Mouse (Mus musculus): Measurements from ENCODE around the gene Reep1.
A peak's percentile ranks its signal among the peaks of the same experiment; 100 is the strongest.

Gene Reep1

DNA sequence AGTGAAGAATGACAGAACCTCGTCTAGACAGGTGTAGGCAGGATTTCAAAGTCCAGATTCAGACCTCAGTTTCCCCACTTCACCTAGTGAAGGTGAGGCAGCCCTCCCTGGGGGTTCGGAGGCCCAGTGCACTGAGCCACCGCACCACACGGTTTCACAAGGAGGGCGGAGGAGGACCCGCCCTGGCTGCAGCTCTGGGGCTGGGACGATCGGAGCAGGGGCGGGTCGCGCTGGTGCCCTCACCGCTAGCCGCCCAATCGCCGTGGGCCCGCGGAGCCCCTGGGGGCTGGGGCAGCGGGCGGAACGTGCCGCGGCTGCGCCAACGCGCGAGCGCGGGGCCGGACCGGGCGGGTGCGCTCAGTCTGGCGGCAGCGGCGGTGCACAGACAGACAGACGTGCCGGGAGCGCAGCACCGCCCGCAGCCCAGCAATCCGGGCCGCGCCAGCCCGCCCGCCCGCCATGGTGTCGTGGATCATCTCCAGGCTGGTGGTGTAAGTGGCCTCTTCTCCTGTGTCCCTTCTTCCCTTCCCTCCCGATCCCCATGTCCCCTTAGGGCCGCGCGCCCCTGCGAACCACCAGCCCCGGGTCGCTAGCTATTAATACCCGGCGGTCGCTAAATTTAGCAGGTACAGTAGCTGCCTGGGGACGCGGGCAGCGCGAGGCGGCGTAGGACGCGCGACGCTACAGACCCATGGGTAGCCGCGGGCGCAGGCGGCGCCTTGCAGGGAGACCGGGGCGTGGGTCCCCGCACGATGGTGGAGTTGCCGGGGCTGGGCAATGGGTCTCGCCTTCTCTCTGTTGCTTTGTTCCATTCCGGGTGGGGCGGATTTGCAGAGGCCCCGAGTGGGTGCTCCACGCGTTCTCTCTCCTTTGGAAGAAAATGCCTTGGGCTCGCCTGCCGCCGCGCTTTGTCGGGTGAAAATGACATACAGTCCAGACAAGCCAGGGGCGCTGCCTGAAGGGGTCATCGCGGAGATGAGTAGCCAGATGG lies at the start of gene Reep1:
TSS of gene Reep1 (plus strand) at position 51 of the 991 bp plus-strand sequence.
- peak; percentile 35 to 56 for DNase-seq (ENCODE audit: low spot score in 2 of 2)

DNA sequence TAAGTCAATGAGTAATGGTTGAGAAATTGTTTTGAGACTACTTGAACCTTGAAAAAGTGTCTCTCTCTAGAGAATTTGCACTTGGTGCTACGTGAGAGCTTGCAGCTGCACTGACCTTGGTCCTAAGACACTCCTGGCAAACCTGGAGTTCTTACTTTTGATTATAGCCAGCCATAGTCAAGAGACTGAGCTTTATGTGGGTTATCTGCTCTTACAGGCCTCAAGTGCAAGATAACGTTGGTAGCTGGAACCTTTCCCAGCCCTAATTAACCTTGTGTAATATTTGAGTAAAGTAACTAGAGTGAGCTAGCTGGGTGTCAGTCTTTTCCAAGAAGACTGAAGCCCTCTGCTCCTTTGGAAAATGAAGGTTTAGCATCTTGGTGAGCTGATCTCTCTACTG lies 49.1 kb upstream of the Reep1 start:
- no peak for DNase-seq (ENCODE audit: low spot score in 2 of 2)

DNA sequence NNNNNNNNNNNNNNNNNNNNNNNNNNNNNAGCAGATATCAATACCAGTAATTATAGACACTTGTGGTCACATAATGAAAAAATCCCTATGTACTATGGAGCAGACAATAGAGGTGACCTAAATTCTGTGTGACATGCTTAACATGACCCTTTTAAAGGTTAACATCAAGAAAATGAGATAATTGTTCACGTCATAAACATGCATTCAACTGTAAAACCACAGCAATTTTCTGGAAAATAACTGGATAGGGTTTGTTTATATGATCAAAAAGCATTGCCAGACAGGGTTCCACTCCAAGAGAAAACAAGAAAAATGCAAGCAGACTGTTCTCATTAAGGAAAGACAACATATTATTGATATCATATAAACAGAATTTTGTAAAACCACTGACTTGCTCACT lies 42.9 kb upstream of the Reep1 start:
- no peak for DNase-seq (ENCODE audit: low spot score in 2 of 2)

DNA sequence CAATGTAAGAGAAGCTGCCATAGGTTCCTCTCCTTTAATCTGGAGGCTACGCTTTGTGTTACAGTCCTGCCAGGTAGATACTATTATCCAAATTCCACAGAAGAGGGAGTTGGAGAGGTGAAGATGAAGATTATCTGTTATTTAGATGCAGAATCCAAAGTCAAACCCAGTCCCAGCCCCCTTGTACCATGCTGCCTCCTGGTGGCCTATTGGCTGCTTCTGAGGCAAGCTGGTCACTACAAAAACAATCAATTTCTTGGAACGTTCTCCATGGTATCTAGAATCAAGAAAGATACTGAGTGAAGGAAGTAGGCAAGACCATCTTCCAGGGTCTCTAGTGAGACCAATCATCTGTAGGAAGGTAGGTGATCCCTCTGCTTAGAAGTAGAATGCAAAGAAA lies 34.2 kb upstream of the Reep1 start:
- peak; percentile 10 to 49 for DNase-seq (ENCODE audit: low spot score in 2 of 2)

DNA sequence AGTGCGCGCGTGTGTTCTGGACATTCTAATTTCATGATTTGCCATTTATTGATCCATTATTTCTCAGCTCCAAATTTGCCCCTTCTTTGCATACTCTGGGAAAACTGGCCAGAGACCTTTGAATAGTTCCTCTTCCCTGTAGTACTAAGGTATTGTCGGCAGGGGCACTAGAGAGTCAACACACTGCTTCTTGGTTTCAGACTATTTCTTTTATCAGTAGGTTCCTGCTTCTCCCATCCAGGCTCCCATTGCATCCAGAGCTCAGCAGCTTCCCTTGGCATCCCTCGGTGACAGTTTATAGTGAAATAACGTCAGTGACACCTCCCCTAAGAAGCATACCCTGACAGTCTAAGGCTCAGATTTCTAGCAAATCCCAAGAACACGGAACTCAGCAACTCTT lies 28.5 kb upstream of the Reep1 start:
- no peak for DNase-seq (ENCODE audit: low spot score in 2 of 2)

DNA sequence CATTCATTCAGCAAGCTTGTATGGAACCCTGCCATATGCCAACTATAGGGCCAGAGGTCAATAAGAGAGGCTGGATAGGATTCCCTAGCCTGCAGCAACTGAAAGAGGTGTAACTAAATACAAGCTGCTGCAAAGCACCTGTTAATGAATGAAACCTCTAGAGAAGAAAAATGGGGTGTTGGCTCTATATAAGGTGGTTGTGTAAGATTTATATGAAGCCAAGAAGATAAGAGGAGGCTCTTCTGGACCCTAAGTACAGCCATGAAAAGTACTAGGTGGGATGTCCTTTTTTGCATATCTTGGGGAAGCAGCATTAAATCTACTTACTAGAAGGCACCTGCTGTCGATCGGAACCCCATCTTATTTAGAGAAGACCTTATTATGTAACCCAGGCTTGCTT lies 12.2 kb upstream of the Reep1 start:
- DNase-seq (ENCODE audit: low spot score in 2 of 2) = no peak

DNA sequence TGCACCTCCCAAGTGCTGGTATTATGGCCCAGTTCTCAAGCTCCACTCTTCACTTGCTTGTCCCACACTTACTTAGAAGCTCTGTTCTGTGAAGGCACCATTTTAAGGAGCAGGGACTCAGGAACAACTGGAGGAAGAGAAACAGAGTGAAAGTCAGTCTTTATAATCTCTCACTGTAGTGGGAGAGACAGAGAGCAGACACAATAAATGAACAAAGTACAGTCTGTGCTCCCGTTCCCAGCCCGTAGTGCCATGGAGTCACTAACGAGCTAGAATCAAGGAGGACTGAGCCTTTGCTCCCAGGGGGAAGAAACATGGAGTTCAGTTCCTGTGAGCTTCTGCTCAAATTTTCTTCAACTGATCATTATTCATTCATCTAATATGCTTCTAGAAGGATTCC lies 11.8 kb upstream of the Reep1 start:
- no peak for DNase-seq (ENCODE audit: low spot score in 2 of 2)

DNA sequence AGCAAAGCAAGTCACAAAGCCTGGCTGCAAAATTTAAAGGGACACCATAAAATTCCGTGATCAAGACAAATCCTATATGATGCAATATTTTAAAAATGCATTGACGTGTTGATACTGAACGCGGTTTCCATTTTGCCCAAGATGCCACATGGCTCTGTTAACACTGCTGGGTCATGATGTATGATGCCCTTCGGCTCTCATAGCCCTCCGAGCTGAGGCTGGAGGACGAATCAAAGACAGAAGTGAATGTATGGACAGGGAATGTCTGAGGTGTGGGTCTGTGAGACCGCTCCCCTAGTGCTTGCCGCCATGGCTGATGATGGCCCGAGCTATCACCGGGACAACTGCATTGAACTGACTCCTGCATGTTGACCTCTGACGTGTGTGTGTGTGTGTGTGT lies 490 bp upstream of the Reep1 start:
- DNase-seq (ENCODE audit: low spot score in 2 of 2) = no peak

DNA sequence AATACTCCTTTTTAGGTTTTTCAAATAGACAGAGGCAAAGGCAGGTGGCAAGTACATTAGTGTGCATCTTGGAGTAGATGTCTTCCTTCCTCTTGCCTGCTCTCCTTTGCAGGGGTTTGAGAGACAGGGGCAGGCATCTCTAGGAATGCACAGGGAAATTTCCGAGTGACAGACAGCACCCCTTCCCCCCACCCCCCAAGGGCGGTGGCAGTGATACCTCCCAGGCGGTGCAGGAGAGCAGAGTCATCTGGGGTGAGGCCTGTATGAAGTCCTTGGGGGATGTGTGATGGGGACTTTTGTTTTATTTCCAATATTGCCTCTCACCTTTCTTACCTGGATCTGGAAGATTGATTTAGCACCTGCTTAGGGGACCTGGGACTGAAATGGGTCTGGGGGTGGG lies 1.2 kb downstream of the Reep1 start:
- no peak for DNase-seq (ENCODE audit: low spot score in 2 of 2)

DNA sequence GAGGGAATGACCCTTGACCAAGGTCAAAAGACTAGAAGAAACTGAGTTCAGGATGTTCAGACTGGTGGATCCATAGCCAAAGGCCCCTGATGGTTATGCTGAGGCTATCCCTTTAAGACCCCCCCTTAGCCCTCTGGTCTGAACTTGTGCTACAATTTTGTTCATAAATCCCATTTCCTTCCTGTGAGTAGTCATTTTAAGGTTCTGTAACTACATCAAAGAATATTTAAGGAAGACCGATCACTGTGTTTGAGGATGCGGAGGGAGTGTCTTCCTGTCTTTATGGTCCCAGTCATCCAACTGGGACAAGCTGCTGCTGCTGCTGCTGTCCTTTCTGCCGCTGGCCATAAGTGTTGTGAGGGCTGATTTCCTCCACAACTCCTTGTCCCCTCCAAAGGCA lies 3.0 kb downstream of the Reep1 start:
- DNase-seq (ENCODE audit: low spot score in 2 of 2) = no peak

DNA sequence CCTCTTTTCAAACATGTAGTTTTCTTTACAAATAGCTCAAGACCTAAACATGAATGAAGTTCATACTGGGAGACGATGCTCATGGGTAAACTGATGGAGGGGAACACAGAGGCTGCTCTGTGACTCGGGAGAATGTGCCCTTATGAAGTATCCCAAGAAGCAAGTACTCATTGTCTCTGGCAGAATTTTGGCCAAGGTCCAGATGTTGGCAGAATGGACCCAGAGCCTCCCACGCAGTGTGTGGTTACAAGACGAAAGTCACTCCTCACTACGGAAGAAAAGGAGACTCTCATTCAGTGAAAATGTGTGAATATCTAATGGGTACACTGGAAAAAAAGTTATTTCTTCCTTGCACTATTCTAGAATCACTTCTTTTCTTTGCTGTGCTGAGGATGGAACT lies 3.8 kb downstream of the Reep1 start:
- no peak for DNase-seq (ENCODE audit: low spot score in 2 of 2)

DNA sequence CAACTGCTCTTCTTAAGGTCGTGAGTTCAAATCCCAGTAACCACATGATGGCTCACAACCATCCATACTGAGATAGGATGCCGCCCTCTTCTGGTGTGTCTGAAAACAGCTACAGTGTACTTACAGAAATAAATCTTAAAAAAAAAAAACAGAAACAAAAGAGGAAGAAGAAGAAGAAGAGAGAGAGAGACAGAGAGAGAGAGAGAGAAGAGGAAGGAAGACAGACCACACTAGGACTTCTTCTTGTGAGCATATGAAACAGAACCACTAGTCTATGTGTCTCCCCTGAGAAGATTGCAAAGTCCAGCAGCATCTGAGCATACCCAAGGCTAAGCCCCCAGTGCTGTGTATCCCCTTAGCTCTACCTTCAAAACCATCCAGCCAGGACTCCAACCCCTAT lies 6.2 kb downstream of the Reep1 start:
- DNase-seq (ENCODE audit: low spot score in 2 of 2) = no peak

DNA sequence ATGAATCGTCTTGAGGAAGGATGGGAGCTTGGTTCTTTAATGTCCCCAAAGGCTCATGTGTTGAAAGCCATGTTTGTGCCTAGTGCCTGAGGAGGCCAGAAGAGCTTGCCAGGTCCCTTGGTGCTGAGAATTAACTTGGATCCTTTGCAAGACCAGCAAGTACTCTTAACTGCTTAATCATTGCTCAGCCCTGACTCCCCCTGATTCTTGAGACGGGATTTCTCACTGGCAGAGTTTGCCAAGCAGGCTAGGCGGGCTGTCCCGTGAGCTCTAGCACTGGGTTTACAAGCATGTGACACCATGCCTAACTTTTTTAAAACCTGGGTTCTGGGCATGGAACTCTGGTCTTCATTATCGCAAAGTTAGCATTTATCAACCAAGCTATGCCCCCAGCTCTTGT lies 7.6 kb downstream of the Reep1 start:
- no peak for DNase-seq (ENCODE audit: low spot score in 2 of 2)

DNA sequence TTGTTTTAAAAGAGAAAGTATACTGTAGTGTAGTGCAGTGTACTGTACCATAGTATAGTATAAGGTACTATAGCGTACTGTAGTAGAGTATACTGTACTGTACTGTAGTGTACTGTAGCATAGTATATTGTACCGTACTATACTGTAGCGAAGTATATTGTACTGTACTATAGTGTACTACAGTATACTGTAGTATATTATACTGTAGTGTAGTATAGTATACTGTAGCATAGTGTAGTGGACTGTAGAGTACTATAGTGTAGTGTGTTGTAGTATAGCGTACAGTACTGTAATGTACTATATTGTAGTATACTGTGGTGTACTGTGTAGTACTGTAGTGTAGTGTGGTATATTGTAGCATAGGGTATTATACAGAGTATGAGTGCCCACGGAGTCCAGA lies 9.1 kb downstream of the Reep1 start:
- DNase-seq (ENCODE audit: low spot score in 2 of 2) = no peak

DNA sequence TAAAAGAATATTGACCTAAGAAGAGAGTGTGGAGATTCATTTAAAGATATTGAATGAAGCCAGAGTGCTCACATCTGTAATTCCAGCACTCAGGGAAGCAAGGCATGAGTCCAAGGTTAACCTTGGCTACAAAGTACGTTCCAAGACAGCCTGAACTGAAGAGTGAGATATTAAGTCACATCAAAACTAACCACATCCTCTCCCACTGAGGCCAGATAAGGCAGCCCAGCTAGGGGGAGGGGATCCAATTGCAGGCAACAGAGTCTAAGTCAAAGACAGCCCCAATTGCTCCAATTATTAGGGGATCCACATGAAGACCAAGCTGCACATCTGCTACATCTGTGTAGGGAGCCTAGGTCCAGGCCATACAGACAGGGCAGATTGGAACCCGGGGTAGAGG lies 11.0 kb downstream of the Reep1 start:
- no peak for DNase-seq (ENCODE audit: low spot score in 2 of 2)

DNA sequence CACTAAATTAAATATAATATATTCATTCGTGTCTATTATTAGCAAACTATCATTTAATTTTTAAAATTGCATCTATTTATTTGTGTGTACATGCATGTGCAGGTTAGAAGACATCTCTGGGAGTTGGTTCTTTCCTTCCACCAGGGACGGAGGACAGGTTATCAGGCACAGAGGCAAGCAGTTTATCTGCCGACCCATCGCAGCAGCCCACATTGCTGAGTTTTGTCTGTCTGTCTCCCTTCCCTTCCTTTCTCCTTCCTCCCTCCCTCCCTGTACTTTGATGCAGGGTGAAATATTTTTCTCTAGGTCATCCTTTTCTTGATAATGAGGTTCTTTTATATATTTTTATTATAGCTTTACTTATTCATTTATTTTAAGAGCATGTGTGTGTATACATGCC lies 11.9 kb downstream of the Reep1 start:
- DNase-seq (ENCODE audit: low spot score in 2 of 2) = no peak

DNA sequence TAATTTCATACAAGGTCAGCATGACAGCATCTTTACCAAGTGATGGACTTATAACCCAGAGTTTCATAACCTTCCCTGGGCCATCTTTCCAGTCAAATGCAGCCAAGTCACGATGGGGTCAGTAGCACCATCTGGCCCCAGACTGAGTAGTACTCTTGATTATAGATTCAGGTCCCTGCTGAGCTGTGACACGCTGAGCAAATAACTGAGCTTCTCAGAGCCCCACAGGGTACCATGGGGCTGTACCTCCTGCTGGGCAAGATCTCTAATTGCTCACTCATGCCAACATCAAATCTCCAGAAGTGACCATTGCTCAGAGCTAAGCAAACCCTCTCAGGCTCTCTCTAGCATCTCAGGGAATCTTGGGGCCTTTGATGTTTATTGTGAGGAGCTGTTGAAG lies 15.6 kb downstream of the Reep1 start:
- DNase-seq (ENCODE audit: low spot score in 2 of 2) = no peak

DNA sequence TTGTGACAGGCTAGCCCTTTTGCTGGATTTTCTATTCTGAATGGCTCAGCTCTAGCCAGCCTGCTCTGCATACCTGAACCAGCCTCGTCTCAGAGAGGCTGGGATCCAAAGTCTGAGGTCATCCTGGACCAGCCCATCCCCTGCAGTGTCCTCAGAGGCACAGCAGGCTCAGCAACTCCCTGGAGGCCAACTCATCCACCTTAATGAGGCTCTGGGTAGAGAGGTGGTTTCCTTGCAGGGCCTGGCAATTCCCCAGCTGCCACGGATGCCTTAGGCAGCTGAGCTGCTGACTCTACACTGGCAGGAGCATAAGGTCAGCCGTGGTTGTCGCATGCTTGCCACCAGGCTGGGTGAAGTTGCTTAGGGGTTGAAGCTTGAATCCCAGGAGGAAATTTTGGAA lies 16.2 kb downstream of the Reep1 start:
- no peak for DNase-seq (ENCODE audit: low spot score in 2 of 2)

DNA sequence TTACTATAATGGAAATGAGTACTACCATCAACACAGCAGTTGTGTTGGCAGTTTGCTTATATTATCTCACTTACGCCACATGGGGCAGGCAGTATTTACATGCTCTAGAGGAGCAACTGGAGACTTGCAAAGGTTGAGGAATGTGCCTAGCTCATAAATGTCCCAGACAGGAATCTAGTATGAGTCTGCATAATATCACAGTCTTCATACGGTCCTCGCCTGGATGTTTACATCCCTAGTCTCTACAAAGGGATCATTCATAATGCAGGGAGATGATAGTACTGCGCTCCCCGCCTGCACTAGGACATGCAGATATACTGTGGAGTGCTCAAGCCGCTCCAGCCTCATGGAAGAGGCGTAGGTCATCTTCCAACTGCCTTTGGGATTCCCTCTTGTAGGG lies 19.3 kb downstream of the Reep1 start:
- no peak for DNase-seq (ENCODE audit: low spot score in 2 of 2)

DNA sequence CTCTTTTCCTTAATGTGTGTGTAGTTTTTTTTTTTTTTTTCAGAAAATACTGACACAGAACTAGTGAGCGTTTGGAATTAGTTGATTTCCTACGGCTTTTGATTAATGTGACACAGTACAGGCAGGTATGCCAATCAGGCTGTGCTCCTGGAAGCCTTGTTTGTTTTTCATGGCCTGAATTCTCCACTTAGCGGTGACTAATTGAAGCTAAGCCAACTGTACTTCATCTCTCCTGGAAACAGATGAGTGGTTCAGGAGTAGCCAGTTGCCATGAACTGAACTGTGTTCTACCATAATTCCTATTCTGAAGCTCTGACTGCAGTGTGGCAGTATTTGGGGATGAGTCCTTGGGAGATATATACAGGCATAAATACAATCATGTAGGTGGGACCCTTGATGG lies 20.9 kb downstream of the Reep1 start:
- no peak for DNase-seq (ENCODE audit: low spot score in 2 of 2)

DNA sequence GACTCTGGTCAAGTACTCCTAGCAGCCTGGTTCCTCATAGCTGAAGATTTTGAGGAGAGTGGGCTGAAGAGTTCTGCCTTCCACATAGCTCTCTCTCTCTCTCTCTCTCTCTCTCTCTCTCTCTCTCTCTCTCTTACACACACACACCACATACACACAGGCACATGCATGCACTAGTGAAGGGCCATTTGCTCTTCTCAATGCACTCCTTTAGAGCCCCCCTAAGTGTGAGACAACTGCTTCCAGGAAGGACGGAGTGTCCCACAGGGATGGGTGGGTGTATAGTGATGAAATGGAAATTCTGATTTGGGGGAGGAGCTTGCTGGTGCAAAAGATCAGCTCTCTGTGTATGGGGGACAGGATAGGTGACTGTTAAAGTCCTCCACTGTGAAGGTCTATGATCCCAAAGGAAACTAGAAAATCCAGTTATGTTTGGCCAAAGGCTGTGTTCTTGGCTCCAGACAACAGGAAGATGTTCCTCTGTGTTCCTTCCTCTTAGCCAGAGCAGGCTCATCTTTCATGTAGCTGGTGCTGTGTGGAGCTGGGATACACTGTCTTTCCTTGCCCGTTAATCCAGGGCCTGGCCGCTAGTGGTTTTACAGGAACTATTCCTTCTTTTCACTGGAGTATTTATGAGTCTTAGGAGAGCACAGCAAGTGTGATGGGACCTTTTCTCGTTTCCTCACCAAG lies 27.7 kb downstream of the Reep1 start:
- no peak for DNase-seq (ENCODE audit: low spot score in 2 of 2)

DNA sequence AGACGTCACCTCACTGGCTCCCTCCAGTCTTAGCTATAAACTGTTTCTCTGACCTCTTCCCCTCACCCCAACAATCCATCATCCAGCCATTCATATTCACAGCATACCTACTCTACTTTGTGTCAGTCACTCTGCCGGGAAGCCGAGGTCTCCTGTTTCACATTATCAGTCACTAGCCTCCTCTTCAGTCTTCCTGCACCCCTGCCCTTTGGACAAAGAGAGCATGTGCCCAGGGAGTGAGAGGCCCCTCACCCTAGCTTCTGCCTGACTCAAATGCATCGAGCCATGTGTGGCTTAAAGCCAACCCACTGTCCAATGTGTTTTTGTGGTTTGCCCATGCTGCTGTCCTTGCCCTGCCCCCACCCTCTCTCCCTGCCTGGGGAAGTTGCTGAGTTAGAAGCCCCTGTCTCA lies 28.2 kb downstream of the Reep1 start:
- DNase-seq (ENCODE audit: low spot score in 2 of 2) = no peak

DNA sequence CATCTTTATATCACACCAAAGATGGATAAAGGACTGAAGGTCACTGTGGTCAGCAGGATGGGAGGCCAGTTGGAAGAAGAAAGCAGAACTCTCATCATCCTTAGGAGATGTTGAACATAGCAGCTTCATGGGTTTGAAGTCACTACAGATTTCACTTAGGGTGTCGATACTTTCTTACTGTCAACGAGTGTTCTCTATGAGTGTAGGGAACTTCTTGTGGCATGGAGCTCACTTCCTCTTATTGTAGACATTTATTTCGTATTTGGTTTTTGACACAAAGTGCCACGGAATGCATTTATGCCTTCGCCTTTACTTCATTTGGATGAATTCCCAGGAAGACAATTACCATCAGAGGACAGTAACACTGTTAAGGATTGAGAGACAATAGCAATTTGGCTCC lies 28.7 kb downstream of the Reep1 start:
- DNase-seq (ENCODE audit: low spot score in 2 of 2) = no peak
